Mouse (Mus musculus): ENCODE data around the gene Man1a. TPM values are rescaled to one million over a fixed set of nuclear protein-coding genes. Genes with fewer than 3 reads are reported as not detected.

Gene Man1a
- total and polyA plus RNA-seq, 3 experiments, result 5.8 to 7.3 TPM; not detected in 1

DNA sequence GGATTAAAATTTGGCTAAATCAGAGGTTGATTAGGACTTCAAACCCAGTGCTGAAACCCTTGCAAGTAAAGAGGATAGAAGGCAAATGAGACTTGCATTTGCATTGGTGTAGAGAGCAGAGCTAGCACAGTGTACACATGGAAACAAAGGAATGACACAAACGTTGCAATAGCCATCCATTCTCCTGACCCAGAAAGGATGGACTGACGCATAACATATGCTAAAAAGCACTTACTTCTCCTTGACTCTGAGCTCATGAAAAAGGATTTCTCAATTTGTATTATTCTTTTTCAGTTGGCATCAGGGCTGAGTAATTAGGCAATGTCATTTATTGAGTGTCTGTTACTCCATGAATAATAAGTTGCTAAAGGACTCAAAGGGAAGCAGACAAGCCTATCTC lies 41.6 kb downstream of the Man1a start:
- no peaks in the 10 kb centered on the region for H3K27me3 ChIP-seq (ENCODE audit: control insufficient read depth in 1 of 2, insufficient read depth in 2 of 2, low read length in 2 of 2)
- no peak overlapping the region for H3K27ac ChIP-seq (ENCODE audit: control insufficient read depth, low read depth, low read length)
- TF ChIP-seq HCFC1 (IDR thresholded peaks at IDR 0.05; ENCODE audit: low read depth, low read length), result no peak
- no peak for TF ChIP-seq MYC (IDR thresholded peaks at IDR 0.05; ENCODE audit: low read depth, low read length)
- TF ChIP-seq CHD1 (IDR thresholded peaks at IDR 0.05; ENCODE audit: low read depth, low read length), result no peak
- TF ChIP-seq ELF1 (IDR thresholded peaks at IDR 0.05; ENCODE audit: low read depth, low read length), result no peak
- TF ChIP-seq USF1 (IDR thresholded peaks at IDR 0.05; ENCODE audit: low read depth, low read length), result no peak
- no peak for TF ChIP-seq UBTF (IDR thresholded peaks at IDR 0.05; ENCODE audit: borderline replicate concordance, insufficient read depth, low read depth, low read length)
- TF ChIP-seq RCOR1 (IDR thresholded peaks at IDR 0.05; ENCODE audit: low read depth, low read length), result no peak
- no peak for TF ChIP-seq KAT2A (conservative IDR thresholded peaks at IDR 0.05; ENCODE audit: low read depth, low read length)
- no peak for TF ChIP-seq ETS1 (IDR thresholded peaks at IDR 0.05; ENCODE audit: low read depth, low read length)
- no peak for TF ChIP-seq EP300 (IDR thresholded peaks at IDR 0.05; ENCODE audit: low read depth in 1 of 2, low read length in 2 of 2)
- no peak for TF ChIP-seq MAFK (IDR thresholded peaks at IDR 0.05; ENCODE audit: borderline replicate concordance, low read depth, low read length)
- no peak for TF ChIP-seq MXI1 (IDR thresholded peaks at IDR 0.05; ENCODE audit: low read depth, low read length)
- no peak for TF ChIP-seq ZNF384 (IDR thresholded peaks at IDR 0.05; ENCODE audit: low read depth, low read length)
- TF ChIP-seq SIN3A (IDR thresholded peaks at IDR 0.05; ENCODE audit: low read length), result no peak
- H3K4me1 ChIP-seq (ENCODE audit: control insufficient read depth in 1 of 2, insufficient read depth in 2 of 2, low read length in 2 of 2), result peaks cover 29 to 42% of the 10 kb centered on the region in 2 experiments
- no peak overlapping the region for H3K9ac ChIP-seq (ENCODE audit: control insufficient read depth, low read depth, low read length, poor library complexity, severe bottlenecking)
- no peak for DNase-seq (ENCODE audit: low read depth, low spot score)
- no peaks in the 10 kb centered on the region for H3K79me2 ChIP-seq (ENCODE audit: control insufficient read depth, insufficient read depth, low read length, poor library complexity)
- H3K36me3 ChIP-seq (ENCODE audit: control insufficient read depth in 1 of 2, insufficient read depth in 2 of 2, low read length in 2 of 2), result peaks cover 0 to 55% of the 10 kb centered on the region in 2 experiments; a peak in 2 of 4 replicates
- H3K4me3 ChIP-seq (ENCODE audit: control insufficient read depth in 1 of 2, insufficient read depth in 1 of 2, low read depth in 2 of 2, low read length in 2 of 2), result no peak overlapping the region
- no peaks in the 10 kb centered on the region for H3K9me3 ChIP-seq (replicated peaks; ENCODE audit: insufficient read depth, low read length)

DNA sequence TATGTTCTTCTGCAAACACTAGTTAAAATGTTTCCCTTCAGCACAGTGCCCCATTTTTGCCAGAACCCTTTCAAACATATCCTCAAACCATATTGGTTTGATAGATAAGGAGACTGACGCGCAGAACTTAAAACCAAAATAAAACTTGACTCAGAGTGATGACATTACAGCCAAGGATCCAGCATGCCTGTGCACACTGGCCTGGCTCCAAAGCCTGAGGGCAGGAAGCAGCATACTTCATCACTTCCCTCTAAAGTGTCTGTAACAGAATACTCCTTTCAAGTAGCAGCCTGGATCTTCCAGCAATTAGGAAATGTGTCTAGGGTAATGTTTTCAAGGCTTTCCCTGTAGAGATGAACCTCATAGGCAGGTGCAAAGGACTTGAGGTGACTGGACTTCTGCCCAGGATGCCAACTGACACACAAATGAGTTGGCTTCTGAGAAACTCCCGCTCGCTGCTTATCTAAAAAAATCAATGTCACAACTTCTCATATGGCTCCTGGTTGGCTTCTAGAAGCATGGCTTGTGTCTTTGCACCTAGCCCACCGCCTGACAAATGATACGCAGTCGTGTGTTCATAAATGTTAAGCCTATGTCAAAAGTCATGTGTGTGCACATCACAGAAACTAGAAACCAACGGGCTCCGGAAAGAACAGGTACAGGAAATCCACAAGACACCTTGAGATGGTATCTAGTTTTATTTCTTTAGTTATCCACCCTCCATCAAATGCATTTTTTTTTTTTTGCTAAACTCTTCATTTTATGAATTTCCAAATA lies 43.9 kb downstream of the Man1a start:
- Histone ChIP-seq H3K9me3 (replicated peaks; ENCODE audit: insufficient read depth, low read length) (no peaks in the 10 kb centered on the region), H3K4me1 (ENCODE audit: control insufficient read depth in 1 of 2, insufficient read depth in 2 of 2, low read length in 2 of 2) (peaks cover 16 to 24% of the 10 kb centered on the region in 2 experiments), H3K4me3 (ENCODE audit: control insufficient read depth in 1 of 2, insufficient read depth in 1 of 2, low read depth in 2 of 2, low read length in 2 of 2) (peak overlapping the region; percentile 11 to 46; a peak in 3 of 4 replicates), H3K36me3 (ENCODE audit: control insufficient read depth in 1 of 2, insufficient read depth in 2 of 2, low read length in 2 of 2) (peaks cover 1 to 35% of the 10 kb centered on the region in 2 experiments; a peak in 2 of 4 replicates), H3K79me2 (ENCODE audit: control insufficient read depth, insufficient read depth, low read length, poor library complexity) (no peaks in the 10 kb centered on the region), H3K9ac (ENCODE audit: control insufficient read depth, low read depth, low read length, poor library complexity, severe bottlenecking) (peak overlapping the region; percentile 45; the same call in 1 of the 2 replicates), H3K27me3 (ENCODE audit: control insufficient read depth in 1 of 2, insufficient read depth in 2 of 2, low read length in 2 of 2) (no peaks in the 10 kb centered on the region), H3K27ac (ENCODE audit: control insufficient read depth, low read depth, low read length) (peak overlapping the region; percentile 85)
- DNase-seq (ENCODE audit: low read depth, low spot score), result peak; percentile 81
- peak in 1 of 2 experiments; percentile 38; a peak in 2 of 4 replicates for TF ChIP-seq EP300 (IDR thresholded peaks at IDR 0.05; ENCODE audit: low read depth in 1 of 2, low read length in 2 of 2)
- no peak for TF ChIP-seq TAL1 (IDR thresholded peaks at IDR 0.05; ENCODE audit: low read length)
- TF ChIP-seq ZC3H11A (IDR thresholded peaks at IDR 0.05; ENCODE audit: low read depth, low read length), result no peak
- no peak for TF ChIP-seq GABPA (IDR thresholded peaks at IDR 0.05; ENCODE audit: low read depth, low read length)
- 0 out of 2 replicates have a peak, but pooled peaks have one; percentile 37 for TF ChIP-seq MXI1 (IDR thresholded peaks at IDR 0.05; ENCODE audit: low read depth, low read length)
- no peak for TF ChIP-seq MEF2A (IDR thresholded peaks at IDR 0.05; ENCODE audit: extremely low read depth, insufficient replicate concordance, low read depth, low read length, poor library complexity, severe bottlenecking)
- TF ChIP-seq NRF1 (IDR thresholded peaks at IDR 0.05; ENCODE audit: insufficient read depth, low read depth, low read length, poor library complexity, severe bottlenecking), result no peak
- no peak for TF ChIP-seq MYB (IDR thresholded peaks at IDR 0.05; ENCODE audit: low read depth, low read length)
- no peak for TF ChIP-seq ZNF384 (IDR thresholded peaks at IDR 0.05; ENCODE audit: low read depth, low read length)
- peak; percentile 41 for TF ChIP-seq GATA1 (IDR thresholded peaks at IDR 0.05; ENCODE audit: low read depth, low read length)
- no peak for TF ChIP-seq CTCF (IDR thresholded peaks at IDR 0.05 in 2 of 3, conservative IDR thresholded peaks at IDR 0.05 in 1 of 3; ENCODE audit: control insufficient read depth in 1 of 3, insufficient read depth in 1 of 3, low read depth in 2 of 3, low read length in 3 of 3, poor library complexity in 1 of 3, severe bottlenecking in 1 of 3)
- no peak for TF ChIP-seq MYC (IDR thresholded peaks at IDR 0.05; ENCODE audit: low read depth, low read length)
- no peak for TF ChIP-seq ZMIZ1 (IDR thresholded peaks at IDR 0.05; ENCODE audit: low read depth, low read length)
- TF ChIP-seq TCF12 (IDR thresholded peaks at IDR 0.05; ENCODE audit: low read depth, low read length), result no peak; the same call in 1 of the 2 replicates
- no peak for TF ChIP-seq NELFE (IDR thresholded peaks at IDR 0.05; ENCODE audit: low read depth, low read length)
- TF ChIP-seq USF1 (IDR thresholded peaks at IDR 0.05; ENCODE audit: low read depth, low read length), result no peak
- no peak for TF ChIP-seq JUND (IDR thresholded peaks at IDR 0.05; ENCODE audit: low read depth, low read length)
- TF ChIP-seq ELF1 (IDR thresholded peaks at IDR 0.05; ENCODE audit: low read depth, low read length), result no peak
- no peak for TF ChIP-seq RAD21 (IDR thresholded peaks at IDR 0.05; ENCODE audit: low read depth, low read length)
- TF ChIP-seq UBTF (IDR thresholded peaks at IDR 0.05; ENCODE audit: borderline replicate concordance, insufficient read depth, low read depth, low read length), result no peak
- TF ChIP-seq SIN3A (IDR thresholded peaks at IDR 0.05; ENCODE audit: low read length), result peak; percentile 43; the same call in 1 of the 2 replicates
- no peak for TF ChIP-seq POLR2A (IDR thresholded peaks at IDR 0.05; ENCODE audit: control insufficient read depth in 1 of 2, insufficient read depth in 1 of 2, low read depth in 1 of 2, low read length in 2 of 2, poor library complexity in 1 of 2)

Data from MEL (cell line).